Mouse (Mus musculus): ENCODE data around the gene Capn10. TPM values are rescaled to one million over a fixed set of nuclear protein-coding genes. Genes with fewer than 3 reads are reported as not detected.

Gene Capn10
- total RNA-seq (2021): 10 to 100 TPM; 16.0 to 16.7 TPM
- long read RNA-seq, experiment 1, transcript Capn10-202 (4 exons, 1,268 nt): major isoform, 11 of 26 reads
- long read RNA-seq, experiment 1, transcript Capn10-201 (12 exons, 2,902 nt): minor isoform, 5 of 26 reads
- long read RNA-seq, experiment 1, partial matches to known transcripts: 7 of 26 reads
- long read RNA-seq, experiment 1, other reads (novel, unspliced or antisense): 3 of 26 reads
- long read RNA-seq, experiment 2, transcript Capn10-201 (12 exons, 2,902 nt): major isoform, 10 of 14 reads
- long read RNA-seq, experiment 2, partial matches to known transcripts: 2 of 14 reads
- long read RNA-seq, experiment 2, other reads (novel, unspliced or antisense): 0 of 14 reads

DNA sequence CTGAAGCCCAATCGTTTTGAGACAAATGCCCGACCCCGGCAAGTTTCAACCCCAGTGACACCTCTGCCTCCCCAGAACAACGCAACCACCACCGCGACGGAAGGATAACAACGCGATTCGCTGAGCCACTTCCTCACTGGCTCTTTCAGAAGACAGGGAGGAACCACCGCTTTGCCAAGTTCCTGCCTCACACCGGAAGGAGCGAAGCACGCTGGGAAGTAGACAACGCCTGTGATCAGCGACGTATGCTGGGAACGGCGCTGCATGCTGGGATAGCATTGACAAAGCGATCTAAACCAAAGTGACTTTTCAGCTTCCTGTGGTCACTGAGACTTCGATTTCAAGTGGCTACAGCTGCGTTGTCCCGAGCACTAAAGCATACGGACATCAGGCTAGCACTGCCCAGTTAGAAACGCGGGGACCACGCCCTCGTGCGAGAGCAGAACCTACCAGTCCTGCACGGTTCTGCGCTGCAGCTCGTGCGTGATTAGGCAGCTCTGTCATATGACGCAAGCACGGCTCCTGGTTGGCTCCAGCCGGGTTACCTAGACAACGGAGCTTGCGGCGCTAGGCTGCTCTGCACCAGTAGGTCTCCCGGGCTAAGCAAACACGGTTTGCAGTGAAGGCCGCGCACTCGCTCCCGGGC, at the start of gene Capn10:
Gene Capn10, plus strand, starts transcription at position 195 of the 646 bp plus-strand sequence.
- DNase-seq: peak; percentile 93

DNA sequence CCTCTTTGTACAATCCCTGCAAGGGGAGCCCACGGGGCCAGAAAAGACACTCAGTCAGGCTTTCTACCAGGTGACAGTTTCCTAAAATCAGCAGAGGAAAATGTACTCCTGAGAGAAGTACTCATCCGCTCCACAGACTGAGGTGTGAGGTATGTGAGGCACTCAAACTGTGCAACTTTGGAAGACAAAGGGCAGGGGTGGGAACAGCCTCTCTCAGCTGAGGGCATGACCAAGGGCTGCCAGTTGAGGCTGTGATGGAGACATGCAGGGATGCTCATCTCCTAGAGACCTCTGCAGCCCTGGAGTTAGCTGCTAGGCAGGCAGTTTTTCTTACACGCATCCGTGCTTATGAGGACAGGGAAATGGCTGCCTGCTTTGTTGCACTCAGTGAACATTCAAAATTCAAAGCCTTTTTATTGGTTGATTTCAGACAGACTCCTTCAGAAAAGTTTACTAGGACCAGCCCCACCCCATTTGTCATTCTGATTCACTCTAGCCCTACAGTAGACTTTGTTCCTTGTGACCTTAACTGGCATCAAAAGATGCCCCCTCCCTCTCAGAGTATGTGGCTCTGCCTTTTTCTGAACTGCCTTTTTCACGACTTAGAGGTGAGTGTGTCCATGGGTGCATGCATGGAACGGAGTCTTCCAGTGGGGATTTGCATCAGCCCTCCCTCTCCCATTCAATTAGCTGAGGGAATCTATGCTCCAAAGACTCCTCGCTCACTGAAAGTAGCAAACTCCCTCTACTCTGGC, 45.1 kb upstream of the Capn10 start:
- no peak for DNase-seq

- no peak for DNase-seq
These were observed 41.4 kb upstream of the Capn10 start for GRCm38 (mm10) chr1:92892791-92893190.

- no peak for DNase-seq
These were observed 40.3 kb upstream of the Capn10 start for GRCm38 (mm10) chr1:92893896-92894295.

DNA sequence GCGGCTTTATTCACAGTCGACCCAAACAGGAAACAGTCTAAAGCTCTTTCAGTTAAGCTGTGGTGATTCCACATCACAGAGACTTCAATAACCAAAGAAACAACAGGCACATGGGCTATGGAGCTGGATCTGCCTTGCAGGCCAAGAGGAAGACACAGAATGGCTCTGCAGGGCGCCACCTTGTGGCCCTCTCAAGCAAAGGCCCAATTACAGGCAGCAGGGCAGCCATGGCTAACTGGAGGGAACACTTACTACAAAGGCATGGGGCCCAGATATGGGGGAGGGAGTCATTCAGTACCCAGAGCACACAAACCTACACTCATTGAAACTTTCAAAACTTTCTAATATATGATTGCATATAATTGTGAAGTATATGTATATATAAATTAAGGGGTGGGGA, 39.1 kb upstream of the Capn10 start:
- DNase-seq: peak; percentile 81 to 86

DNA sequence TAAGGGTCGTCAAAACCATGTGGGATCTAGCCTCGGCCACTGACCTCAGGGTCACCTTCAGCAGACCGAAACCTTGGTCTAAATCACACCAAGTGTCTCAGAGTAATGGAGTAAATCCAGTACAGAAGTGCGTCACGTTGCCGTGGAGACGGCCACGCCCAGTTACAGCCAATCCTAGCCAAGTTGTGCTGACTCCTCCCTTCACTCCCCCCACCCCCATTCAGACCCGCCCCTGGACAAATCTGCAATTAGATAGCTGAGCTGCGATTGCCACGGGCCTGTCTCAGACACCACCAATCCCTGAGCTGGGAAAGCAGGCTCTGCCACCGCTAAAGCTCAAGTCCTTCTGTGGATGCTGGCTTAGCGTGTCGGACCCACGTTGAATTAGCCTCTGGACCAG, 31.4 kb upstream of the Capn10 start, which contains the start of gene Ankmy1:
Gene Ankmy1, minus strand, starts transcription at position 121 of the 400 bp plus-strand sequence.
- DNase-seq: peak; percentile 76 to 77

DNA sequence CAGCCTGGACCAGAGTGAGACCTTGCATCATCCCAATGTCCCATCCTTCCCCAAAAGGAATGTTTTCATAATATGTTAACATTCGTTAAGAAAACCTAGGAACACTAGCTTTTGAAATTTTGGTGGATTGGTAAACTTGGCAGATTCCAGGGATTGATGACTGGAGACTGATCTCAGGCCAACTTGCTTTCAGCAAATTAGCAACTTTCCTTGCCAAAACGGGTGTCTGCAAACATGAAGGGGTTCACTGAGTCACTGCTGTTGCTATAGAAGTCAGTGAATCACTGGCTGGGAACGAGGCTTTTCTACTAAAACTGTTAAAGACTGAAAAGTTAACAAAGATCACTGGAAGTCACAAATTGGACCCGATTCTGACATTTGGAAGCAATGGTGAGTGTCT, 30.5 kb upstream of the Capn10 start:
- DNase-seq: peak; percentile 42 to 44

GRCm38 (mm10) chr1:92905703-92906310, 28.4 kb upstream of the Capn10 start:
- DNase-seq: no peak

DNA sequence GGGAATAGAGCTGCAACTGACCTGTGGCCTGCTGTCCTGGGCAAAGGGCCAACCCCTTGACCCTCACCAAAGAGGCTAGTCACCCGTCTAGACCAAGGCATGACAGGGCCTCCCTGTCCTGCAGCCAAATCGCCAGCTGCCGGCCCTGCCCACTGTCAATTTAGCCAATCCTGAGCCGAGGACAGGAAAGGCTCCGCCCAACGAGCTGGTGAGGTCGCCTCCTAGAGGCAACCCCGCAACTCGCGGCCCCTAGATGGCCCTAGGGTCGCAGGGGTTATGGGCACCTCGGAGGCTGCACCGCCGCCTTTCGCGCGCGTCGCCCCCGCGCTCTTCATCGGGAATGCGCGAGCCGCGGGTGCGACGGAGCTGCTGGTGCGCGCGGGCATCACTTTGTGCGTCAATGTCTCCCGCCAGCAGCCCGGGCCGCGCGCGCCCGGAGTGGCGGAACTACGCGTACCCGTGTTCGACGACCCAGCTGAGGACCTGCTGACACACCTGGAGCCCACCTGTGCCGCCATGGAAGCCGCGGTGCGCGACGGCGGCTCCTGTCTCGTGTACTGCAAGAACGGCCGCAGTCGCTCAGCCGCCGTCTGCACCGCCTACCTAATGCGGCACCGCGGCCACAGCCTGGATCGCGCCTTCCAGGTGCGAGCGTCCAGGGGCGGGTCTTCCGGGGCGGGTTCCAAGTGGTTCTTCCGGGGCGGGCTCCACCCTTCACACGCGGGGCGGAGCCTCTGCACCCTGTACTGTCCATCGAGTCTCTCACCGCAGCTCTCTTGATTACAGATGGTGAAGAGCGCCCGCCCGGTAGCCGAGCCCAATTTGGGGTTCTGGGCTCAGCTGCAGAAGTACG, 27.2 kb upstream of the Capn10 start, which contains the start of gene Dusp28:
Gene Dusp28, plus strand, starts transcription at position 203 of the 853 bp plus-strand sequence.
- peak; percentile 95 to 97 for DNase-seq

DNA sequence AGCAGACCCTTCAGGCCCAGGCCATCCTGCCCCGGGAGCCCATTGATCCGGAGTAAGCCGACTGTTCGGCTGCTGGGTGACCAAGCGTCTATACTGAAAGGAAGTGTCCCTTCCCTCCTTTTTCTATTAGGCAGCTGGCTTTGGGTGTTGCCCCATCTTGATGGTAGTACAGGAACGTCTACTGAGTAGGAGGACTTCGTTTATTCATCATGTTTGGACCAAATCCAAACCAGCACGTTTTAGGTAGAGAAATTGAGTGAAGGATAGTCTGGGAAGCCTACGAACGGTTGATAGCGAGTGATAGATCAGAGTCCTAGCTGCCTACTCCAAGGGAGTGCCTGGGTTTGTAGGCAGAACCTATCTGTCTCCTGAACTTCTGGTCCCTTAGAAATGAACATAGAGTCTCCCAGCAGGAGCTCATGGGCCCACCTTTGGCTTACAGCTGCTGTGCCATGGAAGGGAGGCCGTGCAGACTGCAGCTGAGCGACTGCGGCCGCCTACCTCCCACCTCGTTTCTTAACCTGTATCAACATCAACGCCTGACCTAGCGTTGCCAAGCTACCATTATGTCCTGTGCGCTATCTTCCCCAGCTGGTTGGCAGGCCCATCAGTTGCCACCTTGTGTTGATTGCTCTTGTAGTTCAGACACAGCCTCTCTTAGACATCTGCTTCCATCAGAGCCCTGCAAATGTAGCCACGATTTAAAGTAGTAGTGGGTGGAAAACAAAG, 26.4 kb upstream of the Capn10 start:
- DNase-seq: no peak

DNA sequence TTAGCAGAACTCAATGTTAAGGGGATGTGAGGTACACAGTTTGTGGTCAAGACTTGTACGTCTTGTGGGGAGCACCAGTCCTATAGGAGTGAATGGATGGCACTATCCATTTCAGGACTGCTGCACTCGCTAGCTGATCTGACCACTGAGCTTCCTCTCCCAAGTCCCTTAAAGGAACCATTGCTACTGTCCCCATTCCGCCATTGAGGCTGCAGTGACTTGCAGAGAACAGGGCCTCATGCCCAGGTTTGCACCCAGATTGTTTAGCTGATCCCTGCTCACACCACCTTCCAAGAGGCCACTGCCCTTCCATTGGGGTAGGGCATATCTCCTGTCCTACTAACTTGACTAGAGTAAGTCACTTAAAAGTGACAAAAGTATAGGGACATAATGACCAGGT, 25.5 kb upstream of the Capn10 start:
- no peak for DNase-seq

- DNase-seq: no peak
These were observed 25.1 kb upstream of the Capn10 start for GRCm38 (mm10) chr1:92909068-92909467.

DNA sequence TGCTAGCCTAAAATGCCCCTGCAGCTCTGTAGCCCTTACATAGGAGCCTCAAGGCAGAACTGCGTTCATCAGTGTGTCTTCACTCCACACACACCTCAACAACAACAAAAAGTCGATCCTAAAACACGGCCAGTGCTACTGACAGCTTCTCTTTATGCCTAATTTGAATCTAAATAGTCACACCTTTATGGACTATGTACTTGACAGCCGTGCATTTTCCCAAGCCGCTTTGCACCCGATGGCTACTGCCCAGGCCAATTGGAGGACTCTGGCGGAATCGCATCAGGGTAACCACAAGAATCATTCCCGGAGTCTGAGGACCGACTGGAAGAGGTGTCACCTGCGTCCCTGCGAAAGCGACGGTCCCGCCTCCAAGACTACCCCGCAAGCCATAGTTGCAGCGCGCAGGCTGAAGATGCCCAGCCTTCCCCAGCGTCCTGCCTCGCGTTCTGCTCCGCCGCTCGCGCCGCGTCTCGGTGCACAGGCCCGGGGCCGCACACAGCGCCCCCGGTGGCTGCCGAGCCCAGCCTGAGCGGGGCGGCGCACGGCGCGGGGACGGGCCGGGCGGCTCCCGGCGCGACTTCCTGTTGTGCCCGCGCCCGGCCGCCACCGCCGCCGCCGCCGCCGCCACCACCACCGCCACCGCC, 23.8 kb upstream of the Capn10 start, which contains the start of gene Rnpepl1:
Gene Rnpepl1, plus strand, starts transcription at position 545 of the 647 bp plus-strand sequence.
- peak; percentile 86 to 90 for DNase-seq

- peak; percentile 64 to 80 for DNase-seq
These were observed 23.1 kb upstream of the Capn10 start for GRCm38 (mm10) chr1:92910925-92911720.

GRCm38 (mm10) chr1:92911721-92912138, 22.4 kb upstream of the Capn10 start:
- DNase-seq: no peak

- DNase-seq: no peak
These were observed 21.9 kb upstream of the Capn10 start for GRCm38 (mm10) chr1:92912286-92912685.

- peak in 1 of 2 experiments; percentile 39 for DNase-seq
These were observed 19.9 kb upstream of the Capn10 start for GRCm38 (mm10) chr1:92914239-92914638.

GRCm38 (mm10) chr1:92914993-92915392, 19.2 kb upstream of the Capn10 start:
- DNase-seq: no peak

- DNase-seq: no peak
These were observed 17.5 kb upstream of the Capn10 start for GRCm38 (mm10) chr1:92916725-92917124.

All from adrenal gland, postnatal 36 days (tissue).